Mouse (Mus musculus): Measurements from ENCODE around the gene Bbs10.

DNA sequence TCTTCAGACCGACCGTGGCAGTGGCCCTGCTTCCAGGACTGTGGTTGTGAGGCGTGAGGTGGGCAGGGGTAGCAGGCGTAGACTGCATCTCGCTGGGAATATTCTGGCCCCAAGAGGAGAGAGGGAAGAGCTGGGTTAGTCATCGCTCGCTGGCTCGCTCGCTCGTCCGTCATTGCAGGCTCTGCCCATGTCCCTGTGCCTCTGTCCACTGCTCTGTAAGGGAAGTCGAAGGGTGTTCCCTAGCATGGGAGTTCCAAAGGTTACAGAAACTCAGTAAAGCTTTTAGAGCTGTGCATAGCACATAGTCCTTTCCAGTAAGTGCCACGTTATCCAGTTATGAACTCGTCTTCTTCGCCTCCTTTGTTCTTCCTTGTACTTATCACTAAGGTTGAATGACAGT, 26.8 kb upstream of the Bbs10 start:
- no peak for TF ChIP-seq CTCF (IDR thresholded peaks at IDR 0.05; ENCODE audit: control insufficient read depth, insufficient read depth, insufficient replicate concordance, low read depth, low read length)
- TF ChIP-seq POLR2A (IDR thresholded peaks at IDR 0.05; ENCODE audit: control insufficient read depth, low read depth, low read length): no peak
